Mouse (Mus musculus): ENCODE data around the gene Stum.

DNA sequence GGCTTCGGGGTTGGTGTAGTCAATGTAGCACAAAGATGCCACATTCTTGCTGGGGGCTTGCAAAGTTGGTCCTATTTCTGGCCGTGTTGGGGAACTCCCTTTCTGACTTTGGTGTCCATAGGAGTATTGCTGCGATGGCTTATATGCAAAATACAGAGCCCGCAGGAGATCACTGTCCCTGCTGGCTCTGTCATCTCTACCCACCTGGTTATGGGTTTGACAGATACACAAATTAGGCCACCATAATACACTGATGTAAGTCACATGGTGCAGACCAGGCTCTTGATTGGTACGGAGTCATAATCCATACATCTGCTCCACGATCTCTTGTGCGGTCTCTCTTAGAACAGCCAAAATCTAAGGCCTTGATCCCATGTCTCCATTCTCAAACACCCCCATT, 46.5 kb upstream of the Stum start:
- TF ChIP-seq CTCF (IDR thresholded peaks at IDR 0.05; ENCODE audit: extremely low read depth, insufficient read length, insufficient replicate concordance, low read depth, low read length) = no peak
- no peak for TF ChIP-seq POLR2A (IDR thresholded peaks at IDR 0.05; ENCODE audit: low read depth, low read length)

Data from small intestine, adult 2 months (tissue).